Mouse (Mus musculus): ENCODE results near the gene Gas2l3. TPM values are rescaled to one million over a fixed set of nuclear protein-coding genes. Genes with fewer than 3 reads are reported as not detected.

Gas2l3 gene
- total RNA-seq (2021) (1 to 10 TPM; 1.0 to 2.8 TPM), polyA plus RNA-seq (2012; rRNA removed) (0.59 and 1.8 TPM in 2 replicates)
- long read RNA-seq: 0 reads

GRCm38 (mm10) chr10:89443623-89444151 lies at the start of gene Gas2l3:
Gene Gas2l3, minus strand, starts transcription at chr10:89443967.
- intact Hi-C loops (cut with DNase I): no loop called here
- under 1% methylated on average over 39 of the region's 39 CpGs for WGBS
- no peak for TF ChIP-seq EP300 (IDR thresholded peaks at IDR 0.05; ENCODE audit: insufficient read depth, low read depth, low read length)
- 0 out of 2 replicates have a peak, but pooled peaks have one; percentile 39 for TF ChIP-seq POLR2A (IDR thresholded peaks at IDR 0.05; ENCODE audit: insufficient read depth, low read depth, low read length)
- no peak for TF ChIP-seq CTCF (IDR thresholded peaks at IDR 0.05)
- peak; percentile 85 to 88 for DNase-seq
- peaks cover 2% of the 10 kb centered on the region; the same call in 1 of the 2 replicates for H3K4me1 ChIP-seq (ENCODE audit: control insufficient read depth, insufficient read depth, low read length)
- no peaks in the 10 kb centered on the region for H3K27me3 ChIP-seq (ENCODE audit: control insufficient read depth, insufficient read depth, low read length)
- no peaks in the 10 kb centered on the region for H3K36me3 ChIP-seq (ENCODE audit: control insufficient read depth, insufficient read depth, low read length)
- peak within 1 kb of the TSS; percentile 51 for H3K27ac ChIP-seq
- H3K79me2 ChIP-seq (replicated peaks; ENCODE audit: control insufficient read depth, insufficient read depth, low read length): no peaks in the 10 kb centered on the region
- H3K9ac ChIP-seq (ENCODE audit: low read depth, low read length): peak within 1 kb of the TSS; percentile 59
- H3K4me3 ChIP-seq: peak within 1 kb of the TSS; percentile 80

GRCm38 (mm10) chr10:89491321-89491720 lies 47.6 kb upstream of the Gas2l3 start:
- TF ChIP-seq EP300 (IDR thresholded peaks at IDR 0.05; ENCODE audit: insufficient read depth, low read depth, low read length): no peak
- TF ChIP-seq POLR2A (IDR thresholded peaks at IDR 0.05; ENCODE audit: insufficient read depth, low read depth, low read length): no peak
- no peak for TF ChIP-seq CTCF (IDR thresholded peaks at IDR 0.05)
- DNase-seq: no peak
- Histone ChIP-seq H3K36me3 (ENCODE audit: control insufficient read depth, insufficient read depth, low read length) (no peaks in the 10 kb centered on the region), H3K79me2 (replicated peaks; ENCODE audit: control insufficient read depth, insufficient read depth, low read length) (no peaks in the 10 kb centered on the region), H3K27ac (no peak overlapping the region), H3K4me3 (no peak overlapping the region), H3K9ac (ENCODE audit: low read depth, low read length) (no peak overlapping the region), H3K27me3 (ENCODE audit: control insufficient read depth, insufficient read depth, low read length) (no peaks in the 10 kb centered on the region), H3K4me1 (ENCODE audit: control insufficient read depth, insufficient read depth, low read length) (no peaks in the 10 kb centered on the region)
- intact Hi-C loops (cut with DNase I): no loop called here
- WGBS: 67% methylated on average over 3 of the region's 3 CpGs

DNA sequence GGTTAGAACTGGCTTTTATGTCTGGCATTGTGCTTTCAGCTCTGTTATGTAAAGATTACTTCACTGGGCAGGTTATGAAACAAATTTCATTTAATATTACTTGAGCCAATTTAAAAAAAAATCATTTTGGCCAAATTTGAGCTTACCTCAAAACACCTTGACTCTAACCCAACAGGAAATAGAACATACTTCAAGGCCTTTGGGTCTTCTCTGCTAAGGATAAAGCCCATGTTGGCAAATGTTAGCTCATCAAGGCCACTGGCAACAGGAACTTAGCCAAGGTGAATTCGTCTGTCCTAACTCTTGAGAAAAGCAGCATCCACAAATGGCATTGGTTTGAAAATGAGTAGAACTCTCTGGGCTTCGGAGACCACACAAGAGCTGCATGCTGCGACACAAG lies 46.5 kb upstream of the Gas2l3 start:
- no peak overlapping the region for H3K27ac ChIP-seq

DNA sequence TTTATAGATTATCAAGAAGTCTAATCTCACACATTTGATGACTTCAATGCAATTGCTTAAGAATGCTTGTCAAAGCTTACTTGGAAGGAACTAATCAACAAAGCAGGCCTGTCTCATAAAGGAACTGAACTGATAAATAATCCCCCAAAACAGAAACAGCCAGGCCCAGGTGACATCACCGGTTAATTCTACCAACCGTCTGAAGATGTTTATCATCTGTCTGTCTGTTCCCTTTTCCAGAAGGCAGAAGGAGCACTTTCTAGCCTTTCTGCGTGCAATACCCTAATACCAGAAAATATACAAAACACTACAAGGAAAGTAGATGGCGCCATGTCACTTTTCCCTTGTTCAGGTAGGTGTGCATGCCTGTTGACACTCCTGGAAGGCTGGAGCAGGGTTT lies 45.7 kb upstream of the Gas2l3 start:
- intact Hi-C loops (cut with DNase I): no loop called here
- DNase-seq: no peak
- Histone ChIP-seq H3K79me2 (replicated peaks; ENCODE audit: control insufficient read depth, insufficient read depth, low read length) (no peaks in the 10 kb centered on the region), H3K4me3 (no peak overlapping the region), H3K4me1 (ENCODE audit: control insufficient read depth, insufficient read depth, low read length) (no peaks in the 10 kb centered on the region), H3K27me3 (ENCODE audit: control insufficient read depth, insufficient read depth, low read length) (no peaks in the 10 kb centered on the region), H3K27ac (no peak overlapping the region), H3K9ac (ENCODE audit: low read depth, low read length) (no peak overlapping the region), H3K36me3 (ENCODE audit: control insufficient read depth, insufficient read depth, low read length) (no peaks in the 10 kb centered on the region)
- TF ChIP-seq POLR2A (IDR thresholded peaks at IDR 0.05; ENCODE audit: insufficient read depth, low read depth, low read length): no peak
- TF ChIP-seq EP300 (IDR thresholded peaks at IDR 0.05; ENCODE audit: insufficient read depth, low read depth, low read length): no peak
- no peak for TF ChIP-seq CTCF (IDR thresholded peaks at IDR 0.05)
- 69% methylated on average over 4 of the region's 4 CpGs for whole genome bisulfite sequencing

More for the DNA sequence above, 46.5 kb upstream of the Gas2l3 start:
- no peaks in the 10 kb centered on the region for H3K4me1 ChIP-seq (ENCODE audit: control insufficient read depth, insufficient read depth, low read length)
- H3K27me3 ChIP-seq (ENCODE audit: control insufficient read depth, insufficient read depth, low read length): no peaks in the 10 kb centered on the region
- intact Hi-C loops (cut with DNase I): no loop called here
- H3K79me2 ChIP-seq (replicated peaks; ENCODE audit: control insufficient read depth, insufficient read depth, low read length): no peaks in the 10 kb centered on the region
- DNase-seq: no peak
- H3K4me3 ChIP-seq: no peak overlapping the region
- WGBS: 80% methylated on average over 3 of the region's 3 CpGs
- TF ChIP-seq EP300 (IDR thresholded peaks at IDR 0.05; ENCODE audit: insufficient read depth, low read depth, low read length): no peak
- TF ChIP-seq CTCF (IDR thresholded peaks at IDR 0.05): no peak
- TF ChIP-seq POLR2A (IDR thresholded peaks at IDR 0.05; ENCODE audit: insufficient read depth, low read depth, low read length): no peak
- no peaks in the 10 kb centered on the region for H3K36me3 ChIP-seq (ENCODE audit: control insufficient read depth, insufficient read depth, low read length)
- H3K9ac ChIP-seq (ENCODE audit: low read depth, low read length): no peak overlapping the region

- TF ChIP-seq EP300 (IDR thresholded peaks at IDR 0.05; ENCODE audit: insufficient read depth, low read depth, low read length) (no peak), CTCF (IDR thresholded peaks at IDR 0.05) (no peak), POLR2A (IDR thresholded peaks at IDR 0.05; ENCODE audit: insufficient read depth, low read depth, low read length) (no peak)
- DNase-seq: no peak
- Histone ChIP-seq H3K9ac (ENCODE audit: low read depth, low read length) (no peak overlapping the region), H3K4me1 (ENCODE audit: control insufficient read depth, insufficient read depth, low read length) (no peaks in the 10 kb centered on the region), H3K4me3 (no peak overlapping the region), H3K79me2 (replicated peaks; ENCODE audit: control insufficient read depth, insufficient read depth, low read length) (no peaks in the 10 kb centered on the region), H3K36me3 (ENCODE audit: control insufficient read depth, insufficient read depth, low read length) (no peaks in the 10 kb centered on the region), H3K27me3 (ENCODE audit: control insufficient read depth, insufficient read depth, low read length) (no peaks in the 10 kb centered on the region), H3K27ac (no peak overlapping the region)
- WGBS: 64% methylated on average over 4 of the region's 4 CpGs
- intact Hi-C loops (cut with DNase I): loop anchor here (2.0 kb wide), 1 partner anchor 54 kb away; no protein-coding TSS in a partner anchor
Observed at GRCm38 (mm10) chr10:89486995-89487742, 43.4 kb upstream of the Gas2l3 start.

DNA sequence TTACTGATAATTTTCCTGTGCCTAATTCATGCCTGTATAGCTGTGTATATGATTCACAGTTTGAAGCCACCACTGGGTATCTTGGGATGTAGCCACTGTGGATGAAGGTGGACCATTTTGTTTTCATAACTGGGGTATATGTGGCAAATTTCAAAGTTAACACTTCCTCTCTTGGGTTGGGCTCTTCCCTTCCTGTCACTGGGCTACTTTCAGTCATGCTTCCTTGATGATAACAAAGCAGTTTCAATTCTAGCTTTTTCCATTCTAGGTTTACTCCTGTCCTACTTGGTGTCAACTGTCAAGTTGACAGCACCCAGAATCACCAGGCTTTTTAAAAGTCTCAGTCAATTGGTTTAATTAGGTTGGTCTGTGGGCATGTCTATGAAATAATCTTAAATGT lies 41.1 kb upstream of the Gas2l3 start:
- H3K79me2 ChIP-seq (replicated peaks; ENCODE audit: control insufficient read depth, insufficient read depth, low read length): no peaks in the 10 kb centered on the region
- intact Hi-C loops (cut with DNase I): no loop called here
- TF ChIP-seq POLR2A (IDR thresholded peaks at IDR 0.05; ENCODE audit: insufficient read depth, low read depth, low read length) (no peak), CTCF (IDR thresholded peaks at IDR 0.05) (no peak), EP300 (IDR thresholded peaks at IDR 0.05; ENCODE audit: insufficient read depth, low read depth, low read length) (no peak)
- H3K9ac ChIP-seq (ENCODE audit: low read depth, low read length): no peak overlapping the region
- DNase-seq: no peak
- no peak overlapping the region for H3K27ac ChIP-seq
- no peaks in the 10 kb centered on the region for H3K4me1 ChIP-seq (ENCODE audit: control insufficient read depth, insufficient read depth, low read length)
- no peak overlapping the region for H3K4me3 ChIP-seq
- no peaks in the 10 kb centered on the region for H3K36me3 ChIP-seq (ENCODE audit: control insufficient read depth, insufficient read depth, low read length)
- H3K27me3 ChIP-seq (ENCODE audit: control insufficient read depth, insufficient read depth, low read length): no peaks in the 10 kb centered on the region

All from heart, adult 2 months (tissue).